Comparison of ENCODE assay signal across 9 mouse cellular contexts in the genomic region with DNA sequence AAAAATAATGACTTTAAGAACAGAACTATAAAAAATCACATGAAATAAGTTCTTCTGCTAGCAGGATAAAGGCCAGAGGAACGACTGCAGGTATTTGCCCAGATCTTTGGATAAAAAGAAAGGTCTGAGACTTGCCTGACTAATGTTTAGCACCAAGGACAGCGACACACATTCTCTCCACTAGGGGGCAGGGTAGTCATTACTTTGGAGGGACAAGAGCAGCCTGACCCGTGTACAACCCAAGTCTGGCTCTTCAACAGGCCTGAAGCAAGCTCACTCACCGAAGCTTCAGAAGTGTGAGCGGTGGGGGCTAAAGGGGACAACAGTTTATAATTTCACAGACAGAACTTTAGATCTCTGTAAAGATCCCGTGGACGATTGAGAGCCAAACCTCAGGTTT.
A peak's percentile ranks its signal among the peaks of the same experiment; 100 is the strongest.
DNase-seq lines count a peak whose midpoint lies in the region; ATAC-seq and TF ChIP-seq lines count a peak whose summit lies in the region.
"Had no signal": no experiment of that assay in that cellular context is flagged by ENCODE, and none has a peak within 500 bp of the region (broad histone marks: within the 10 kb centered on the region; RNA-seq: fewer than 3 reads in every experiment).

No protein-coding gene starts in this region.

- peak; percentile 89 for TF ChIP-seq CTCF in Patski (IDR thresholded peaks at IDR 0.05)
- TF ChIP-seq CTCF in small intestine, adult 2 months (IDR thresholded peaks at IDR 0.05; ENCODE audit: extremely low read depth, insufficient read length, insufficient replicate concordance, low read depth, low read length): peak; percentile 74; the same call in 1 of the 2 replicates

- H3K9me3 ChIP-seq in forebrain, embryonic 14.5 days (replicated peaks; ENCODE audit: control insufficient read depth, low read length): no peaks in the 10 kb centered on the region
- H3K9me3 ChIP-seq in hindbrain, embryonic 11.5 days (ENCODE audit: control insufficient read depth, low read length): no peaks in the 10 kb centered on the region
- H3K9me3 ChIP-seq in midbrain, embryonic 10.5 days (replicated peaks): no peaks in the 10 kb centered on the region
- H3K9me3 ChIP-seq: megakaryocyte, embryonic 14.5 days had no signal

- WGBS in forebrain, embryonic 14.5 days: 27% methylated on average over 7 of the region's 7 CpGs
- 37% methylated on average over 7 of the region's 7 CpGs for WGBS in hindbrain, embryonic 11.5 days
- WGBS in midbrain, embryonic 10.5 days: 33% methylated on average over 7 of the region's 7 CpGs
- 24% methylated on average over 7 of the region's 7 CpGs for WGBS in small intestine, adult 2 months

- TF ChIP-seq POLR2A in small intestine, adult 2 months (IDR thresholded peaks at IDR 0.05; ENCODE audit: low read depth, low read length): no peak

- no peak overlapping the region for H3K9ac ChIP-seq in forebrain, embryonic 14.5 days (ENCODE audit: low read length)
- H3K9ac ChIP-seq in hindbrain, embryonic 11.5 days (ENCODE audit: low read depth, low read length): no peak overlapping the region

- POLR2A ChIA-PET in Patski (lab: Charles Lee): no interaction called here

- DNase-seq in Patski (ENCODE audit: low read depth, low spot score): peak; percentile 9
- peak; percentile 54 for DNase-seq in c-Kit-positive CD71-positive TER-119-negative erythroid progenitor cells, embryonic 14.5 days (ENCODE audit: low read depth)
- DNase-seq in forebrain, embryonic 14.5 days (ENCODE audit: low spot score): peak; percentile 91
- DNase-seq in hindbrain, embryonic 11.5 days (ENCODE audit: low spot score): peak; percentile 92
- peak; percentile 80 to 94 for DNase-seq in layer of hippocampus, postnatal 25 days (ENCODE audit: extremely low spot score in 1 of 2, low spot score in 1 of 2)
- peak; percentile 84 for DNase-seq in midbrain, embryonic 10.5 days (ENCODE audit: low spot score)

- H3K27me3 ChIP-seq in Patski: peaks cover 8% of the 10 kb centered on the region
- no peaks in the 10 kb centered on the region for H3K27me3 ChIP-seq in forebrain, embryonic 14.5 days (replicated peaks; ENCODE audit: control insufficient read depth, insufficient read depth, low read length)
- H3K27me3 ChIP-seq in hindbrain, embryonic 11.5 days (ENCODE audit: control insufficient read depth, insufficient read depth, low read length): no peaks in the 10 kb centered on the region
- H3K27me3 ChIP-seq in midbrain, embryonic 10.5 days (ENCODE audit: low read depth, poor library complexity, severe bottlenecking): no peaks in the 10 kb centered on the region
- H3K27me3 ChIP-seq in small intestine, adult 2 months (ENCODE audit: control insufficient read depth, insufficient read depth, low read length): no peaks in the 10 kb centered on the region
- H3K27me3 ChIP-seq: megakaryocyte, embryonic 14.5 days had no signal

- peak; percentile 39 for ATAC-seq in Patski
- ATAC-seq in forebrain, embryonic 14.5 days: peak; percentile 79
- ATAC-seq in hindbrain, embryonic 11.5 days (ENCODE audit: low FRiP score): 0 out of 2 replicates have a peak, but pooled peaks have one; percentile 40
- ATAC-seq in erythroid progenitor cell, adult 5-6 weeks (replicated peaks; ENCODE audit: low FRiP score, poor library complexity, severe bottlenecking): no peak

- H3K27ac ChIP-seq in forebrain, embryonic 14.5 days (ENCODE audit: low read depth, low read length): no peak overlapping the region
- H3K27ac ChIP-seq in hindbrain, embryonic 11.5 days (ENCODE audit: low read depth, low read length): no peak overlapping the region
- H3K27ac ChIP-seq in midbrain, embryonic 10.5 days (replicated peaks): no peak overlapping the region
- no peak overlapping the region for H3K27ac ChIP-seq in small intestine, adult 2 months (ENCODE audit: insufficient read depth, low read depth, low read length)

- CTCF ChIA-PET in Patski (lab: Charles Lee): interaction anchor here (0.6 to 0.9 kb wide), 2 partner anchors 15 to 477 kb away, joined by 3 read pairs; no protein-coding TSS in a partner anchor

- no peaks in the 10 kb centered on the region for H3K4me1 ChIP-seq in forebrain, embryonic 14.5 days (ENCODE audit: control insufficient read depth, insufficient read depth, low read length)
- no peaks in the 10 kb centered on the region for H3K4me1 ChIP-seq in hindbrain, embryonic 11.5 days (replicated peaks; ENCODE audit: control insufficient read depth, insufficient read depth, low read length)
- no peaks in the 10 kb centered on the region for H3K4me1 ChIP-seq in midbrain, embryonic 10.5 days
- H3K4me1 ChIP-seq in small intestine, adult 2 months (ENCODE audit: control insufficient read depth, insufficient read depth, insufficient read length, low read length): no peaks in the 10 kb centered on the region
- H3K4me1 ChIP-seq: megakaryocyte, embryonic 14.5 days had no signal

- in situ Hi-C loops in Patski (cut with MboI; ENCODE audit: low pct_unique_long_range_greater_than_20kb): loop anchor here (10.0 kb wide), 2 partner anchors 1621 to 1771 kb away; no protein-coding TSS in a partner anchor

- no peak overlapping the region for H3K4me2 ChIP-seq in forebrain, embryonic 14.5 days (ENCODE audit: low read length)
- no peak overlapping the region for H3K4me2 ChIP-seq in hindbrain, embryonic 11.5 days (replicated peaks; ENCODE audit: low read depth, low read length)

- no peak overlapping the region for H3K4me3 ChIP-seq in forebrain, embryonic 14.5 days (ENCODE audit: low read depth, low read length)
- no peak overlapping the region for H3K4me3 ChIP-seq in hindbrain, embryonic 11.5 days (ENCODE audit: low read depth, low read length)
- no peak overlapping the region for H3K4me3 ChIP-seq in midbrain, embryonic 10.5 days
- H3K4me3 ChIP-seq in small intestine, adult 2 months (ENCODE audit: low read depth, low read length): no peak overlapping the region
- H3K4me3 ChIP-seq: megakaryocyte, embryonic 14.5 days had no signal

- H3K36me3 ChIP-seq in forebrain, embryonic 14.5 days (ENCODE audit: control insufficient read depth, insufficient read depth, low read length): no peaks in the 10 kb centered on the region
- H3K36me3 ChIP-seq in hindbrain, embryonic 11.5 days (ENCODE audit: control insufficient read depth, insufficient read depth, low read length): no peaks in the 10 kb centered on the region
- no peaks in the 10 kb centered on the region for H3K36me3 ChIP-seq in midbrain, embryonic 10.5 days
- no peaks in the 10 kb centered on the region for H3K36me3 ChIP-seq in small intestine, adult 2 months (ENCODE audit: control insufficient read depth, insufficient read depth, low read length)

Comparison
In these comparisons a context has a peak if more than half of its experiments do, and no peak if none do; other contexts are left out.
1. DNase-seq: peak in every context shown above with its lines; median percentile 92 in hindbrain, embryonic 11.5 days; 91 in forebrain, embryonic 14.5 days; 87 in layer of hippocampus, postnatal 25 days; 84 in midbrain, embryonic 10.5 days; 54 in c-Kit-positive CD71-positive TER-119-negative erythroid progenitor cells, embryonic 14.5 days; 9 in Patski.